Mouse (Mus musculus) hindbrain, postnatal 0 days (tissue): Measurements from ENCODE around the gene Rtkn. TPM values are rescaled to one million over a fixed set of nuclear protein-coding genes. Genes with fewer than 3 reads are reported as not detected.

ENCODE experiments used
- ATAC-seq: fragments of 200-750 bp; cut with Nextera tagmentation; 2 replicates; pipeline ENCODE4 v1.8.0; 2017; ENCODE audit warnings: mild to moderate bottlenecking, moderate TSS enrichment, moderate library complexity
- DNase-seq: peaks from one replicate; pipeline ENCODE4 v3.0.0-alpha.2; 2015; ENCODE audit warnings: low spot score
- H3K27ac ChIP-seq: fragments of 300-500 bp; sonication (generic); 2 replicates; pipeline ENCODE4 v1.5.1; 2014; ENCODE audit warnings: mild to moderate bottlenecking
- H3K27me3 ChIP-seq: fragments of 300-500 bp; sonication (generic); 2 replicates; pipeline ENCODE4 v1.6.1; 2014; ENCODE audit warnings: low read length, mixed read lengths; ENCODE audit not compliant: insufficient read depth
- H3K36me3 ChIP-seq: fragments of 300-500 bp; sonication (generic); 2 replicates; pipeline ENCODE4 v1.6.1; 2014; ENCODE audit warnings: low read length, mixed read lengths; ENCODE audit not compliant: insufficient read depth
- H3K4me1 ChIP-seq: fragments of 300-500 bp; sonication (generic); 2 replicates; pipeline ENCODE4 v1.6.1; 2014; ENCODE audit warnings: antibody characterized with exemption, low read length, mixed read lengths; ENCODE audit not compliant: insufficient read depth
- H3K4me2 ChIP-seq: fragments of 300-500 bp; sonication (generic); 2 replicates; pipeline ENCODE4 v1.6.1; 2014; ENCODE audit warnings: low read depth, mild to moderate bottlenecking, low read length, moderate library complexity, mixed read lengths
- H3K4me3 ChIP-seq: fragments of 300-500 bp; sonication (generic); 2 replicates; pipeline ENCODE4 v1.5.1; 2014; ENCODE audit warnings: low read length
- H3K9ac ChIP-seq: fragments of 300-500 bp; sonication (generic); replicated peaks from 2 replicates; pipeline ENCODE4 v1.6.1; 2014; ENCODE audit warnings: mild to moderate bottlenecking, low read length, moderate library complexity, mixed read lengths
- H3K9me3 ChIP-seq: fragments of 300-500 bp; sonication (generic); 2 replicates; pipeline ENCODE4 v1.6.1; 2016; ENCODE audit warnings: low read length, mixed read lengths
- CTCF ChIP-seq: IDR thresholded peaks from 2 replicates; pipeline ENCODE4 v1.5.1; 2016; ENCODE audit warnings: antibody characterized with exemption, control low read depth, low read depth
- WGBS: fragments of 180-500 bp; shearing (Covaris S2); extraction: QIAGEN DNeasy Blood & Tissue Kit; methylation state at CpG from one replicate; pipeline ENCODE4 v1.1.7; 2014; 5-methylcytosine and 5-hydroxymethylcytosine counted together
- polyA plus RNA-seq: library from polyadenylated mRNA; unstranded; fragments of >200 nt; fragmentation: Nextera tagmentation; extraction: Ambion mirVana; gene quantifications from 2 replicates; pipeline ENCODE4 v1.2.1, GENCODE M21; 2015
- total RNA-seq: library from RNA; depleted of rRNA; stranded (reverse); fragments of >200 nt; gene quantifications from 2 replicates; pipeline ENCODE4 v1.2.3, GENCODE M21; 2014

Gene Rtkn
- total and polyA plus RNA-seq, 2 experiments from 2014 or later, result 21.1 to 73.6 TPM

- H3K4me3 ChIP-seq, result no peak overlapping the region
- ATAC-seq (no peak), DNase-seq (no peak)
- H3K4me2 ChIP-seq, result no peak overlapping the region
- TF ChIP-seq CTCF, result no peak
- H3K9me3 ChIP-seq, result no peaks in the 10 kb centered on the region
- H3K27ac ChIP-seq, result no peak overlapping the region
- WGBS, result 89% methylated on average over 4 of the region's 4 CpGs
- 0 out of 2 replicates have a peak, but pooled peaks cover 9% of the 10 kb centered on the region for H3K36me3 ChIP-seq
- H3K4me1 ChIP-seq, result peaks cover 20% of the 10 kb centered on the region
- H3K9ac ChIP-seq, result 0 out of 2 replicates have a peak overlapping the region, but pooled peaks have one; percentile 17
- no peaks in the 10 kb centered on the region for H3K27me3 ChIP-seq
These were observed 18.2 kb upstream of the Rtkn start for GRCm38 (mm10) chr6:83117165-83117438.

GRCm38 (mm10) chr6:83117616-83118015, 17.6 kb upstream of the Rtkn start:
- H3K9me3 ChIP-seq, result no peaks in the 10 kb centered on the region
- DNase-seq, result no peak
- WGBS, result 93% methylated on average over 13 of the region's 13 CpGs
- H3K27me3 ChIP-seq, result no peaks in the 10 kb centered on the region
- H3K9ac ChIP-seq, result no peak overlapping the region
- no peak for TF ChIP-seq CTCF
- H3K36me3 ChIP-seq, result 0 out of 2 replicates have a peak, but pooled peaks cover 9% of the 10 kb centered on the region
- no peak overlapping the region for H3K4me2 ChIP-seq
- no peak overlapping the region for H3K27ac ChIP-seq
- H3K4me3 ChIP-seq, result no peak overlapping the region
- peaks cover 25% of the 10 kb centered on the region for H3K4me1 ChIP-seq
- ATAC-seq, result no peak

- no peak overlapping the region for H3K27ac ChIP-seq
- 0 out of 2 replicates have a peak, but pooled peaks cover 9% of the 10 kb centered on the region for H3K36me3 ChIP-seq
- DNase-seq (no peak), ATAC-seq (no peak)
- 74% methylated on average over 11 of the region's 11 CpGs for WGBS
- no peak overlapping the region for H3K9ac ChIP-seq
- no peak for TF ChIP-seq CTCF
- no peaks in the 10 kb centered on the region for H3K27me3 ChIP-seq
- H3K9me3 ChIP-seq, result no peaks in the 10 kb centered on the region
- H3K4me1 ChIP-seq, result peaks cover 25% of the 10 kb centered on the region
- H3K4me3 ChIP-seq, result no peak overlapping the region
- no peak overlapping the region for H3K4me2 ChIP-seq
These were observed 16.9 kb upstream of the Rtkn start for GRCm38 (mm10) chr6:83118369-83118768.

GRCm38 (mm10) chr6:83118825-83119733, 16.2 kb upstream of the Rtkn start:
- no peaks in the 10 kb centered on the region for H3K27me3 ChIP-seq
- H3K9ac ChIP-seq, result no peak overlapping the region
- no peak for TF ChIP-seq CTCF
- H3K4me3 ChIP-seq, result no peak overlapping the region
- H3K4me2 ChIP-seq, result no peak overlapping the region
- no peak overlapping the region for H3K27ac ChIP-seq
- ATAC-seq (no peak), DNase-seq (no peak)
- peaks cover 26% of the 10 kb centered on the region for H3K4me1 ChIP-seq
- 73% methylated on average over 14 of the region's 14 CpGs for WGBS
- 0 out of 2 replicates have a peak, but pooled peaks cover 9% of the 10 kb centered on the region for H3K36me3 ChIP-seq
- H3K9me3 ChIP-seq, result no peaks in the 10 kb centered on the region

- Histone ChIP-seq H3K4me3 (no peak overlapping the region), H3K4me1 (peaks cover 31% of the 10 kb centered on the region), H3K27me3 (no peaks in the 10 kb centered on the region), H3K4me2 (peak overlapping the region; percentile 98; the same call in 1 of the 2 replicates), H3K9ac (0 out of 2 replicates have a peak overlapping the region, but pooled peaks have one; percentile 76), H3K36me3 (0 out of 2 replicates have a peak, but pooled peaks cover 9% of the 10 kb centered on the region), H3K27ac (no peak overlapping the region), H3K9me3 (no peaks in the 10 kb centered on the region)
- no peak for TF ChIP-seq CTCF
- WGBS, result 39% methylated on average over 7 of the region's 7 CpGs
- ATAC-seq (no peak), DNase-seq (no peak)
These were observed 15.6 kb upstream of the Rtkn start for GRCm38 (mm10) chr6:83119734-83120051.

- Histone ChIP-seq H3K36me3 (0 out of 2 replicates have a peak, but pooled peaks cover 9% of the 10 kb centered on the region), H3K4me3 (peak within 1 kb of the TSS; percentile 74), H3K9ac (peak within 1 kb of the TSS; percentile 80), H3K4me2 (peak within 1 kb of the TSS; percentile 98), H3K27ac (peak within 1 kb of the TSS; percentile 95), H3K9me3 (no peaks in the 10 kb centered on the region), H3K4me1 (peaks cover 28% of the 10 kb centered on the region), H3K27me3 (no peaks in the 10 kb centered on the region)
- WGBS, result under 1% methylated on average over 38 of the region's 38 CpGs
- DNase-seq (peak; percentile 97), ATAC-seq (peak; percentile 96)
- TF ChIP-seq CTCF, result no peak; the same call in 1 of the 2 replicates
These were observed 14.1 kb upstream of the Rtkn start, which contains the start of gene Wbp1 for GRCm38 (mm10) chr6:83120930-83121862. TSS of gene Wbp1 (minus strand) at chr6:83121559.
